Mouse (Mus musculus): Measurements from ENCODE around the gene Map4k4. TPM values are rescaled to one million over a fixed set of nuclear protein-coding genes. Genes with fewer than 3 reads are reported as not detected.

Gene Map4k4
- polyA plus RNA-seq, 1 experiment from 2014 or later = 58.8 TPM

DNA sequence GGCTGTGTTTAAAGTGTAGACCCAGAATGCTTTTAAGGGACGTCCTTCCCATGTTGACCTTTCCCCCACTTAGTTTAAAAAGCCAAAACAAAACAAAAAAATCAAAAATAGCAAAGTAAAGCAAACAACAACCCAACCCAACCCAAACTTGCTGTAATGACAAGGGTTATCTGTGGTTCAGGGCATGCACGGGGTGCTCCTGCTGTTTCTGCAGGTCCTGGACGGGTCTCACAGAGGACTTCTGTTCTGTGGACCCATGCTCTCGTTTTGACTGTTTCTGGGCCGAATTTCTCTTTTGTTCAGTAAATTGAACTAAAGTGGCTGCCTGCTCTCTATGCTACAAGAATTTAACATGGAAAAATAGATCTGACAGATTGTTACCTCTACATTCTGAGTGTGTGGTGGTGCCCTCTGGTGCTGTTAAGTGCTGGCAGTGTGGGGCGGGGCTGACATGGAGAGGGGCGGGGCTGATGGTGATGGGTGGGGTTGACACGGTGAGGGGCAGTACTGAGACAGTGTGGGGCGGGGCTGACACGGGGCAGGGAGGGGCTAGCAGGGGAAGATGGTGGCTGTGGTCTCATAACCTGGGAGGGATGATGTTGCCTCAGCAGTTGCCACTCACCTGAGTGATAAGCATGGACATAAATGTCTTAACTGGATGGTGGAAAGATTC, 49.2 kb downstream of the Map4k4 start:
- Histone ChIP-seq H3K9me3 (no peaks in the 10 kb centered on the region), H3K4me2 (replicated peaks) (no peak overlapping the region), H3K27ac (no peak overlapping the region), H3K9ac (no peak overlapping the region), H3K4me3 (no peak overlapping the region), H3K27me3 (no peaks in the 10 kb centered on the region), H3K36me3 (no peaks in the 10 kb centered on the region), H3K4me1 (peaks cover 70% of the 10 kb centered on the region)
- 39% methylated on average over 10 of the region's 10 CpGs for WGBS
- ATAC-seq (ENCODE audit: insufficient number of reproducible peaks, insufficient read depth, low FRiP score, low TSS enrichment) = no peak

DNA sequence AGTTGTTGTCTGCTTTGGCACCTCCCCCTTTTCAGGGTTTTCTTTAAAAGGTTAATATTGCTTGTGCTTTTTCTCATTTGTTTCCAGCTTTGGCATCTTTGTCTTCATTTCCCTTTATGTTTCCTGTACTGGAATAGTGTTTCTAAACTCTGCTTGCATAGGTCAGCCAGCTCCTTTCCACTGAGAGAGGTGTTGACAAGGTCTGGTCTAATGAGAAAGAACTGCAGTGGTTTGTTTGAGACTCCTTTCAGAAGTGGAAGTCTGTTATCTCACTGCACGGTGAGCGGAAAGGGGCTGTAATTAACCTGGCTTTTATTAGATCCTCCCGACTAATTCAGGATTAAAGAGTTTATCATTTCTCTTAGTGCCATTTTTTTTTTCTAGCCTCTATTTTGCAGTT, 49.9 kb downstream of the Map4k4 start:
- H3K36me3 ChIP-seq = no peaks in the 10 kb centered on the region; the same call in 1 of the 2 replicates
- no peak overlapping the region for H3K4me2 ChIP-seq (replicated peaks)
- no peak overlapping the region for H3K4me3 ChIP-seq
- ATAC-seq (ENCODE audit: insufficient number of reproducible peaks, insufficient read depth, low FRiP score, low TSS enrichment) = no peak
- WGBS = 65% methylated on average over 3 of the region's 3 CpGs
- H3K9me3 ChIP-seq = no peaks in the 10 kb centered on the region
- H3K4me1 ChIP-seq = peaks cover 72% of the 10 kb centered on the region
- H3K27me3 ChIP-seq = no peaks in the 10 kb centered on the region
- H3K27ac ChIP-seq = no peak overlapping the region
- no peak overlapping the region for H3K9ac ChIP-seq

DNA sequence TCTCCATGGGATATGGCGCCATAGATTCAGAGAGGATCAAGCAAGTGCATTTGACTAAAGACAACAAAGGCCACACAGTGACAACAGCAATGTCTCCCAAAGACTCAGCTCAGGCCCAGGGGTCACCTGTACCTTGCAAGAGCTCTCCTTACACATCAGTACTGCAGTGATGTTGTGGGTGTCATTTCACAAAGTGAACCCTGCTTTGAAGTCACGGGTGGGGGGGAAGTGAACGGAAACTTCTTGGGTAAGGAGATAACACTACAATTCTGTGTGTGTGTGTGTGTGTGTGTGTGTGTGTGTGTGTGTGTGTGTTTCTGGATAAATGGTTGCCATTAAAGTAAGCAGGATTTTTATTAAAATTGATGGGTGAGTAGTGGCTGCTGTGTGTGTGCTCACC, 53.9 kb downstream of the Map4k4 start:
- Histone ChIP-seq H3K36me3 (no peaks in the 10 kb centered on the region; the same call in 1 of the 2 replicates), H3K27me3 (no peaks in the 10 kb centered on the region), H3K4me3 (no peak overlapping the region), H3K4me1 (peaks cover 66% of the 10 kb centered on the region), H3K9ac (no peak overlapping the region), H3K4me2 (replicated peaks) (no peak overlapping the region), H3K9me3 (no peaks in the 10 kb centered on the region), H3K27ac (no peak overlapping the region)
- 83% methylated on average over 3 of the region's 3 CpGs for WGBS
- no peak for ATAC-seq (ENCODE audit: insufficient number of reproducible peaks, insufficient read depth, low FRiP score, low TSS enrichment)

DNA sequence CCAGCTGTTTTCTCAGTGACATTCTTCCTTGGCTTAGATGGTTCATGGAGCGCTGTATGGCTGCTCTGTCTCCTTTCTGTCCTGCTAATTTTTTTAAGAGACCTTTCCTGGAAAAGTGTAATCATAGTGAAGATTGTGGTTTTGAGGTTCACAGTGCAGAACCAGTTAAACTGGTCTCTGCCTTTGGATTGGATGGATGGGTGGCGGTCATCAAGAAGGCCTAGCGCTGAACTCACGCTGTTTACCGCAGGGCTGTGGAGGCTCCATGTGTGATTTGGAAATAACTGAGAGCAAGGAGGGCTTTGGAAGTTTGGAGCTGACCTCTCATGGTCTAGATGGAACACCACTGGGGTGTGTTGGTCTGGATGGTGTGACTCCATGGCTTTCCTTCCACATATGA, 56.0 kb downstream of the Map4k4 start:
- WGBS = 75% methylated on average over 5 of the region's 5 CpGs
- Histone ChIP-seq H3K9ac (no peak overlapping the region), H3K4me3 (no peak overlapping the region), H3K36me3 (no peaks in the 10 kb centered on the region; the same call in 1 of the 2 replicates), H3K4me1 (peaks cover 64% of the 10 kb centered on the region), H3K4me2 (replicated peaks) (no peak overlapping the region), H3K9me3 (no peaks in the 10 kb centered on the region), H3K27me3 (no peaks in the 10 kb centered on the region), H3K27ac (no peak overlapping the region)
- no peak for ATAC-seq (ENCODE audit: insufficient number of reproducible peaks, insufficient read depth, low FRiP score, low TSS enrichment)

DNA sequence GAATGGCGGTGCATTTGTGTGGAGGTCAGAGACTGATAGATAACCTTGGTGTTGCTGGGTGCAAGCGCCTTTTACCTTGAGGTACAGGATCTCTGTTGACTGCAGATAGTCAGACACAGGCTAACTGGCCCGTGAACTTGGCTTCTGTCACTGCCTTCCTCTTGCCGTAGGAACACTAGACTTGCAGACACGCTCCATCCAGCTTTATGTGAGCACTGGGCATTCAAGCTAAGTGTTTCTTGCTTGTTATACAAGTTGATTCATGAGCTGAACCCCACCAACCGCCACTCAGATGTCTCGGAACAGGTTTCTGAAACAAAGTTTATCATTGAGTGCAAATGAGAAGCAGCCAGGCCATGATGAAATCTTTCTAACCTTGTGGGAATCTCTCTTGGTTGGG, 57.3 kb downstream of the Map4k4 start:
- H3K27ac ChIP-seq = no peak overlapping the region
- H3K9me3 ChIP-seq = no peaks in the 10 kb centered on the region
- H3K4me2 ChIP-seq (replicated peaks) = no peak overlapping the region
- ATAC-seq (ENCODE audit: insufficient number of reproducible peaks, insufficient read depth, low FRiP score, low TSS enrichment) = no peak
- no peak overlapping the region for H3K4me3 ChIP-seq
- H3K27me3 ChIP-seq = no peaks in the 10 kb centered on the region
- WGBS = 87% methylated on average over 7 of the region's 7 CpGs
- no peaks in the 10 kb centered on the region; the same call in 1 of the 2 replicates for H3K36me3 ChIP-seq
- peaks cover 65% of the 10 kb centered on the region for H3K4me1 ChIP-seq
- no peak overlapping the region for H3K9ac ChIP-seq

DNA sequence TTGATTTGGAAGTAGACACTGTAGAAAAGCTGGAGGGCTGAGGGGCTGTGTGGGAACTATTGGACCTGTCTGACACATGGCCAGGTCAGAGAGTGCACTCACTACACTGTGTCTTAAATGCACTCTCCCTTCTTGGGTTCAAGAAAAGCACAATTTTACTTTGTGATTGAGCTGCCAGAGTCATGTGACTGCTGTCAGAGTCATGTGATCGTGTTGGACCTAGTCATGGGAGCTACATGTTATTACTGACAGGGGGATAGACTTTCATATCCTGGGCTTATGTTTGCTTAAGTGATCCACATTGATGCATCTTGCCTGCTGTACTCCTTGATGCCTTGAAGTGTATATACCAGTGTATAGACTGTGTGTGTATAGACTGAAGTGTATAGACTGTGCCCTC, 59.9 kb downstream of the Map4k4 start:
- Histone ChIP-seq H3K27ac (no peak overlapping the region), H3K4me1 (peaks cover 72% of the 10 kb centered on the region), H3K9ac (no peak overlapping the region), H3K4me3 (no peak overlapping the region), H3K36me3 (peaks cover 13% of the 10 kb centered on the region; the same call in 1 of the 2 replicates), H3K4me2 (replicated peaks) (no peak overlapping the region), H3K27me3 (no peaks in the 10 kb centered on the region), H3K9me3 (no peaks in the 10 kb centered on the region)
- WGBS = 93% methylated on average over 1 of the region's 1 CpGs
- ATAC-seq (ENCODE audit: insufficient number of reproducible peaks, insufficient read depth, low FRiP score, low TSS enrichment) = no peak

DNA sequence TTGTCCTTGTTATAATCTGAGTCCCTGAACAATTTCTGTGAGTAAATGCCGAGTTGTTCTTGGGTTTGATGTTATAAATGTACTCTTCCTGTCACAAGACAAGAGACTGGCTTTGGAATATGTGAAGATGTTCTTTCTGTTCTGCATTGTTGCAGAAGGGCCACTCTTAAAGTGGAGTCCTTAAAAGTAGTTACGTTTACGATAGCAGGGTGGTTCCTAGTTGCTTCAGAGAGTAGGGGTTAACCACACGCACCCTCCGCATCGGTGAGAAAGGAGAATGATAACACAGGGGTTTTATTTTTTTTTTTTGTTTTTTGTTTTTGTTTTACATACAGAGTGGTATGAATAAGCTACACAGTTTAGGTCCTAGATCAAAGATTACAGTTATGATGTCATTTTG, 60.4 kb downstream of the Map4k4 start:
- ATAC-seq (ENCODE audit: insufficient number of reproducible peaks, insufficient read depth, low FRiP score, low TSS enrichment) = no peak
- no peak overlapping the region for H3K9ac ChIP-seq
- WGBS = 87% methylated on average over 6 of the region's 6 CpGs
- H3K36me3 ChIP-seq = peaks cover 13% of the 10 kb centered on the region; the same call in 1 of the 2 replicates
- H3K4me2 ChIP-seq (replicated peaks) = no peak overlapping the region
- no peaks in the 10 kb centered on the region for H3K27me3 ChIP-seq
- peaks cover 69% of the 10 kb centered on the region for H3K4me1 ChIP-seq
- H3K9me3 ChIP-seq = no peaks in the 10 kb centered on the region
- H3K27ac ChIP-seq = no peak overlapping the region
- no peak overlapping the region for H3K4me3 ChIP-seq

DNA sequence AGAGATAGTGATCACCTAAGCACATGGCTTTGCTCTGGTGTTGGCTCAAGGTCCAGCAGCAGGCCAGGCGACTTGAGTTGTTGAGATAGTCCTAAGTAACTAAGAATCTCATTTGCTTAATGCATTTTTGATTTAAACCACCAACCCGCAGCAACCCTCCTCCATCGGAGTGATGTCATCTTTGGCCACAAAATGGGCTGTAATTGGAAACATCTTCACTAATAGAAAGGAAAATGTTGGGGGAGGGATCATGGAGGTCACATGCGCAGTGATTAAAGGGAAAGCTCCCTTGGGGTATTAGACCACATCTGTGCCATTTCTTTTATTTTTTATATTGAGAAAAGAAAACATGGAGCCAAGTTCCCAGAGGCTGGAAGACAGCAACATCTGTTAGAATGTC, 61.6 kb downstream of the Map4k4 start:
- Histone ChIP-seq H3K36me3 (peaks cover 13% of the 10 kb centered on the region; the same call in 1 of the 2 replicates), H3K27me3 (no peaks in the 10 kb centered on the region), H3K9ac (no peak overlapping the region), H3K4me1 (peaks cover 61% of the 10 kb centered on the region), H3K4me2 (replicated peaks) (no peak overlapping the region), H3K27ac (0 out of 2 replicates have a peak overlapping the region, but pooled peaks have one; percentile 18), H3K9me3 (no peaks in the 10 kb centered on the region), H3K4me3 (no peak overlapping the region)
- ATAC-seq (ENCODE audit: insufficient number of reproducible peaks, insufficient read depth, low FRiP score, low TSS enrichment) = peak; percentile 11; the same call in 1 of the 2 replicates
- 33% methylated on average over 4 of the region's 4 CpGs for WGBS

DNA sequence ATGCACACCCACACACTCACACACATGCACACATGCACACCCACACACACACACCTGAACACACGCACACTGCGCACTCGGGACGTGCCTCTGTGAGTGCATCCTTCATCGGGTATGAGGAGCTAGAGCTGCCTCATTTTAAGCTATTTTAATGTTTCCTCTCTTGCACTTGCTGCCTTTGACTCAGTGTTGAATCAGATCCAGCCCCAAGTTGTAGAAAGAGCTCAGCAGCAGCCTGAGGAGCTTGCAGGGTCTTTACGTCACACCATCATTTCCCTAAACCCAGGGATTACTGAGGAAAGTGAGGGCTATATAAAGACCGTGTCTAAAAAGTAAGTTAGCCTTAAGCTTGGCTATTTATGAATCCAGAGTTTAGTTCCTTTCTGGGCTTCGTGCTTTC, 62.1 kb downstream of the Map4k4 start:
- Histone ChIP-seq H3K4me1 (peaks cover 56% of the 10 kb centered on the region), H3K27ac (peak overlapping the region; percentile 69), H3K36me3 (peaks cover 13% of the 10 kb centered on the region; the same call in 1 of the 2 replicates), H3K4me3 (no peak overlapping the region), H3K9me3 (no peaks in the 10 kb centered on the region), H3K4me2 (replicated peaks) (no peak overlapping the region), H3K27me3 (no peaks in the 10 kb centered on the region), H3K9ac (no peak overlapping the region)
- WGBS = 66% methylated on average over 8 of the region's 8 CpGs
- ATAC-seq (ENCODE audit: insufficient number of reproducible peaks, insufficient read depth, low FRiP score, low TSS enrichment) = peak; percentile 54

DNA sequence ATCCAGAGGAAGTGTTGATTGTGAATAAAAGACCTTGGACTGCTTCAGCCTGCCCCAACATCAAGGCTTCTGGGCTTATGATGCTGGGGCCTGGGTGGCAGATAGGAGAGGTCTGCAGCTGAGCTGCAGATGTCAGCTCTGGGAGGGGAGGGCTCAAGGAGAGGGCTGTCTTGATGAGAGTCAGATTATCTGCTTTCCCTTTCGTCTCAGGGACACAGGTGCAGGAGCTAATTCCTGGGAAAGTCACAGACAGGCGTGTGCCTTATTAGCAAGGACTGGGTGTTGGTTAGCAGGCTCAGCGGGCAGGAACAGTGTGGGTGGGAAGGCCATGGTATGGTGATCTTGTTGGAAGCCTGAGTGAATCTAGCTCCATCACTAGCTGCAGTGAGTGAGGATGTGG, 63.1 kb downstream of the Map4k4 start:
- no peak for ATAC-seq (ENCODE audit: insufficient number of reproducible peaks, insufficient read depth, low FRiP score, low TSS enrichment)
- peaks cover 51% of the 10 kb centered on the region for H3K4me1 ChIP-seq
- no peak overlapping the region for H3K4me3 ChIP-seq
- H3K9me3 ChIP-seq = no peaks in the 10 kb centered on the region
- H3K27ac ChIP-seq = 0 out of 2 replicates have a peak overlapping the region, but pooled peaks have one; percentile 69
- no peaks in the 10 kb centered on the region for H3K27me3 ChIP-seq
- H3K36me3 ChIP-seq = peaks cover 20% of the 10 kb centered on the region; the same call in 1 of the 2 replicates
- H3K9ac ChIP-seq = no peak overlapping the region
- WGBS = 65% methylated on average over 3 of the region's 3 CpGs
- H3K4me2 ChIP-seq (replicated peaks) = no peak overlapping the region

DNA sequence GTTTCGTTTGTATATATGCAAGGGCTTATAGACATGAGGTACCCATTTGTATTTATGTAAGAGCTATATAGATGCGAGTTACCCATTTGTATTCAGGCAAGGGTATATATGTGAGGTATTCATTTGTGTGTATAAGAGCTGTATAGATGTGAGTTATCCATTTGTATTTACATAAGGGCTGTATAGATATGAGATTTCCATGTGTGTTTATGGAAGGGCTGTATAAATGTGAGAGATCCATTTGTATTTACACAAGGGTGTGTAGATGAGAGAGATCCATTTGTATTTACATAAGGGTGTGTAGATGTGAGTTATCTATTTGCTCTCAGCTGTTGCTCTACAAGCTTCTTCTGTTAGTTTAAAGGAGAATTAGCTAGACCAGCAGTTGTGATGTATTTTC, 63.7 kb downstream of the Map4k4 start:
- Histone ChIP-seq H3K9ac (no peak overlapping the region), H3K9me3 (no peaks in the 10 kb centered on the region), H3K27ac (no peak overlapping the region), H3K4me3 (no peak overlapping the region), H3K4me1 (peaks cover 49% of the 10 kb centered on the region), H3K36me3 (peaks cover 20% of the 10 kb centered on the region; the same call in 1 of the 2 replicates), H3K4me2 (replicated peaks) (no peak overlapping the region), H3K27me3 (no peaks in the 10 kb centered on the region)
- WGBS = 84% methylated on average over 2 of the region's 2 CpGs
- ATAC-seq (ENCODE audit: insufficient number of reproducible peaks, insufficient read depth, low FRiP score, low TSS enrichment) = no peak

DNA sequence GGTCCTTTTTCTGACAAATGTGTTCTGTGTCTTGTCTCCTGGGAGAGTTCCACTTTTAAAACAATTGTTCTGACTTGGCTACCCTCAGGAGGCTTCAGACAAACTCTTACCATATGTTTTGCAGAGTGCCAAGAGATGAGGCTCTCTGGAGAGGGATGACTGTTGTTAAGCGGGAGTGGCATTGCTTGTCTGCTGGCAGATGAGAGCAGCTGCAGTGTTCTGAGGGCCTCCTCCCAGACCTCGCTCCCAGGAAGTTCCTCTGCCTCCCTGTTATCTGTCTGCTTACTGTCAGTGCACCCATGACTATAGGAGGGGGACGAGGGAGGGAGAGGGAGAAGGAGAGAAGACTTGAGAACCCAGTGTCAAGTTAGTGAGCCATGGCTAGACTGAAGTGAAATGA, 64.7 kb downstream of the Map4k4 start:
- H3K4me2 ChIP-seq (replicated peaks) = no peak overlapping the region
- ATAC-seq (ENCODE audit: insufficient number of reproducible peaks, insufficient read depth, low FRiP score, low TSS enrichment) = no peak
- H3K4me1 ChIP-seq = peaks cover 53% of the 10 kb centered on the region
- H3K27ac ChIP-seq = no peak overlapping the region
- no peaks in the 10 kb centered on the region for H3K9me3 ChIP-seq
- H3K36me3 ChIP-seq = peaks cover 20% of the 10 kb centered on the region; the same call in 1 of the 2 replicates
- no peaks in the 10 kb centered on the region for H3K27me3 ChIP-seq
- no peak overlapping the region for H3K9ac ChIP-seq
- H3K4me3 ChIP-seq = no peak overlapping the region
- 54% methylated on average over 3 of the region's 3 CpGs for WGBS

Data from embryonic facial prominence, embryonic 12.5 days (tissue).